Mouse (Mus musculus) thymus, postnatal 14 days (tissue): ENCODE measurements around the gene Slamf8.

Source experiments
- DNase-seq: peaks from one replicate; pipeline ENCODE4 v3.0.0; 2021

The Slamf8 gene

GRCm38 (mm10) chr1:172585612-172586567, 4.5 kb downstream of the Slamf8 start:
- no peak for DNase-seq

- DNase-seq: no peak
Observed at GRCm38 (mm10) chr1:172585026-172585425, 5.3 kb downstream of the Slamf8 start.

GRCm38 (mm10) chr1:172584271-172584670, 6.1 kb downstream of the Slamf8 start:
- no peak for DNase-seq

GRCm38 (mm10) chr1:172582436-172582835, 7.9 kb downstream of the Slamf8 start:
- DNase-seq: no peak

GRCm38 (mm10) chr1:172580116-172580515, 10.3 kb downstream of the Slamf8 start:
- no peak for DNase-seq

GRCm38 (mm10) chr1:172567758-172568157, 22.6 kb downstream of the Slamf8 start:
- DNase-seq: no peak

GRCm38 (mm10) chr1:172566131-172566530, 24.2 kb downstream of the Slamf8 start:
- no peak for DNase-seq

- no peak for DNase-seq
Observed at GRCm38 (mm10) chr1:172563465-172563828, 26.9 kb downstream of the Slamf8 start.

- DNase-seq: peak; percentile 62
Observed at GRCm38 (mm10) chr1:172562641-172563464, 27.5 kb downstream of the Slamf8 start.

GRCm38 (mm10) chr1:172555638-172556037, 34.7 kb downstream of the Slamf8 start, which contains the start of gene Vsig8:
Vsig8 (plus strand) TSS chr1:172555938.
- no peak for DNase-seq

- DNase-seq: no peak
Observed at GRCm38 (mm10) chr1:172552623-172553022, 37.7 kb downstream of the Slamf8 start.

- DNase-seq: no peak
Observed at GRCm38 (mm10) chr1:172551009-172551408, 39.4 kb downstream of the Slamf8 start.

- DNase-seq: peak; percentile 37
Observed at GRCm38 (mm10) chr1:172550551-172550951, 39.8 kb downstream of the Slamf8 start.

GRCm38 (mm10) chr1:172549717-172550116, 40.7 kb downstream of the Slamf8 start:
- DNase-seq: no peak

GRCm38 (mm10) chr1:172549314-172549713, 41.1 kb downstream of the Slamf8 start:
- no peak for DNase-seq

- peak; percentile 48 for DNase-seq
Observed at GRCm38 (mm10) chr1:172548501-172548900, 41.9 kb downstream of the Slamf8 start.

- DNase-seq: no peak
Observed at GRCm38 (mm10) chr1:172546062-172546461, 44.3 kb downstream of the Slamf8 start.

- DNase-seq: no peak
Observed at GRCm38 (mm10) chr1:172540283-172540820, 50.0 kb downstream of the Slamf8 start.

- no peak for DNase-seq
Observed at GRCm38 (mm10) chr1:172539827-172540226, 50.5 kb downstream of the Slamf8 start.

GRCm38 (mm10) chr1:172535116-172535515, 55.3 kb downstream of the Slamf8 start:
- DNase-seq: no peak

- no peak for DNase-seq
Observed at GRCm38 (mm10) chr1:172532551-172532950, 57.8 kb downstream of the Slamf8 start.
